Mouse (Mus musculus) myocyte (in vitro differentiated cells): ENCODE measurements around the gene Cela3b.

Experiments used
- CEBPB ChIP-seq: IDR thresholded peaks from 2 replicates; pipeline ENCODE4 v1.6.1; 2011; ENCODE audit warnings: mild to moderate bottlenecking, moderate library complexity; ENCODE audit not compliant: poor library complexity, insufficient read depth, severe bottlenecking
- MAX ChIP-seq: IDR thresholded peaks from one replicate; pipeline ENCODE4 v1.6.1; 2011; ENCODE audit warnings: low read depth, mild to moderate bottlenecking, control low read depth
- MYOG ChIP-seq, 3 experiments: IDR thresholded peaks; one replicate each; pipeline ENCODE4 v1.6.1; 2011; ENCODE audit warnings: control low read depth in 2 of 3, low read depth in 2 of 3, mild to moderate bottlenecking in 2 of 3; ENCODE audit not compliant: insufficient read length in 2 of 3, control insufficient read depth in 1 of 3, insufficient read depth in 1 of 3
- POLR2A ChIP-seq: IDR thresholded peaks from one replicate; pipeline ENCODE4 v1.6.1; 2011; ENCODE audit warnings: low read depth, mild to moderate bottlenecking, control low read depth, moderate library complexity; ENCODE audit not compliant: insufficient read length
- REST ChIP-seq: IDR thresholded peaks from one replicate; pipeline ENCODE4 v1.6.1; 2011; ENCODE audit warnings: mild to moderate bottlenecking, control low read depth, moderate library complexity; ENCODE audit not compliant: insufficient read depth, insufficient read length
- USF1 ChIP-seq: IDR thresholded peaks from one replicate; pipeline ENCODE4 v1.6.1; 2011; ENCODE audit warnings: low read depth, mild to moderate bottlenecking, control low read depth, moderate library complexity

DNA sequence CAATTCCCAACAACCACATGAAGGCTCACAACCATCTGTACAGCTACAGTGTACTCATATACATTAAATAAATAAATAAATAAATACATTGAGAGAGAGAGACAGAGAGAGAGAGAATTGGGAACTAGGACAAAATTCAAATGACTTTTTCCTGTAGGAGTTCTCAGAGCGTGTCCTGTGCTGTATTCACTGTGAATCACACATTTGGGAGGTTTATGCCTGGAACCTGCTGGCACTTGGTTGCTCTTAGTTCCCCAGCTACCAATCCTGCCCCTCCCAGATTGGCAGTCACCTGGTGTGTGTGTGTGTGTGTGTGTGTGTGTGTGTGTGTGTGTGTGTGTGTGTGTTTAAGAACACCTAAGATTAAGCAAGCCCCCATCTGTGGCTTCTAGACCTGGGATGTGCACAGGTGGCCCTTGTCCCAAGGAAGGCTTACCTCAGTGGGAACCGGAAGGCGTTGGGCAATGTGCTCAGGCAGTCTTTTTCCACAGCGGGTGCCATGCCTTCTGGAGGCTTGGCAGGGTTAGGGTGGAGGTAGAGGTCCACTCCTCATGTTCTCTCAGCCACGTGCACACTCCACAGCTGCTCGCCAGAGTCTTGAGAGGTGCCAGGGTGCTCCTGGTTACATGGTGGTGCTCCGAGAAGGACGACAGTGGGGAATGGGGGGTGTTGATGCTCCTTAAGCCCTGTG lies 6.8 kb upstream of the Cela3b start:
- TF ChIP-seq POLR2A (no peak), USF1 (no peak), REST (no peak), MYOG (IDR thresholded peaks at IDR 0.05; ENCODE audit: control insufficient read depth in 1 of 3, insufficient read depth in 1 of 3, insufficient read length in 2 of 3, low read depth in 2 of 3) (no peak), MAX (no peak), CEBPB (no peak)
